Mouse (Mus musculus): Measurements from ENCODE around the gene Myt1l. TPM values are rescaled to one million over a fixed set of nuclear protein-coding genes. Genes with fewer than 3 reads are reported as not detected.

The Myt1l gene
- polyA plus RNA-seq, 1 experiment from 2014 or later = 2.8 TPM

DNA sequence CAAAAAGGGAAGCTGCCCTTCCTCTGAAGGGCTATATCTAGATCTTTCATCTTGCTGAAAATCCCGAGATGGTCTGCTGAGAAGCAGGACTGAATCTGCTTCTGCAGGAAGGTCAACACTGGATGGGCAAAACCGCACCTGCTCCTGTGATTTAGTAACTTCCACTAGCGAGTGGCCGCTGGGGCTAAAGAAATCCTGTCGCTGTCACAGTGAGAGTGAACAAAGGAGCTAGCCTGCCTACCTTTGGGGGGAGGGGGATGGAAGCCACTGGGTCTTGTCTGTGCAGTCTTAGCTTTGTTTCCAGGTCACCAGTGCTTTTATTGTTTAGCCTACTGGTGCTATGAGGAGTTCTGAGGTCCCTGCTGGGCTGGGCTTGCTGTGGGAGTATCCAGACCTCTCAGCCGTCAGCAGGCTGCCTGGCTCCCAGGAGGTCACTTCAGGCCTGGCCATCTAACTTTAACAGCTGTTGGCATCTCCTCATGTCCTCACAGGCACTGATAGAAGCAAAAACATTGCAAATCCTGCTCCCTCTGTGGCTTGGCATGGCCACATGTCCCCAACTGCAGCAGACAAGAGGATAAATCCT, 173.6 kb downstream of the Myt1l start:
- Histone ChIP-seq H3K4me1 (replicated peaks) (peaks cover 5% of the 10 kb centered on the region; the same call in 1 of the 2 replicates), H3K27ac (no peak overlapping the region), H3K36me3 (no peaks in the 10 kb centered on the region), H3K9ac (no peak overlapping the region), H3K4me3 (replicated peaks) (no peak overlapping the region), H3K9me3 (no peaks in the 10 kb centered on the region), H3K27me3 (replicated peaks) (no peaks in the 10 kb centered on the region), H3K4me2 (replicated peaks) (no peak overlapping the region)
- no peak for ATAC-seq
- 37% methylated on average over 6 of the region's 6 CpGs for WGBS

GRCm38 (mm10) chr12:29702626-29703025, 174.4 kb downstream of the Myt1l start:
- Histone ChIP-seq H3K4me3 (replicated peaks) (no peak overlapping the region), H3K27ac (no peak overlapping the region), H3K27me3 (replicated peaks) (no peaks in the 10 kb centered on the region), H3K9me3 (no peaks in the 10 kb centered on the region), H3K36me3 (no peaks in the 10 kb centered on the region), H3K4me1 (replicated peaks) (peaks cover 5% of the 10 kb centered on the region; the same call in 1 of the 2 replicates), H3K4me2 (replicated peaks) (no peak overlapping the region), H3K9ac (no peak overlapping the region)
- WGBS = 46% methylated on average over 4 of the region's 4 CpGs
- ATAC-seq = no peak

DNA sequence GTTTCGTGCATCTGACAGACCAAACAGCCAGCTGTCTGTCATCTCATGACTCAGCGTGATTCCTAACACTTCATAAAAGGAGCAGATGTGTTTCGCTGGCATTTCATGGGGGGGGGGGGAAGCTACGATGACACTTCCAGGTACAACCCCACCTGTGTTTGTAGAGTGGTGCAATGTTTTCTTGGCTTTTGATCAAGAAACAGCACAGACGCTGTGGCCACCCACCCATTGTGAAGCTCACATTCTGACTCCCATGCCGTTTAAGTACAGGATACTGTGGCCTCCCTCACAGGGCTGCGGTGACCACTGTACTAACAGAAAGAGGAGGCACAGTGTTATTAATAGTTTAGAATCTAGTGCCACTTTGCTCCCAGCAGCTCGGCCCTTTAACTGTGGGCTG, 175.4 kb downstream of the Myt1l start:
- no peak for ATAC-seq
- Histone ChIP-seq H3K4me3 (replicated peaks) (no peak overlapping the region), H3K27ac (no peak overlapping the region), H3K9me3 (no peaks in the 10 kb centered on the region), H3K27me3 (replicated peaks) (no peaks in the 10 kb centered on the region), H3K36me3 (no peaks in the 10 kb centered on the region), H3K4me1 (replicated peaks) (peaks cover 5% of the 10 kb centered on the region; the same call in 1 of the 2 replicates), H3K9ac (no peak overlapping the region), H3K4me2 (replicated peaks) (no peak overlapping the region)
- 71% methylated on average over 8 of the region's 8 CpGs for WGBS

DNA sequence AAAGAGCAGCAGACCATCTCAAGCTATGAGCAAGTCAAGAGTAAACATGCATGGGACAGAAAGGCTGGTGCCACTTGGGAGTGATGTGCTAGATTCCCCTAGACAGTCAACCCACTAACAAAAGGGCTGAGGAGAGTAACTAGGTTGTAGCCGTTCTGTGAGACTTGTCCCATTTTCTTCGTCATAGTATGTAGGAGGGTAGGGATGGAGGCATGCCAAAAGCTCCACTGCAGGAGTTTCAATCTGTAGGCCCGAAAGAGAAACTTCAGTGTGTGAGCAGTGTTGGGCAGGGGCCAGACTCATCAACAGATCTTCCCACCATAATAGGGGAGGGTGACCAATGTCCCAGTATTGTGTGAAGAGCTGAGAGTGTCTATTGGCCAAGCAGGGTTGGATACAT, 178.9 kb downstream of the Myt1l start:
- Histone ChIP-seq H3K4me1 (replicated peaks) (no peaks in the 10 kb centered on the region; the same call in 1 of the 2 replicates), H3K9ac (no peak overlapping the region), H3K27me3 (replicated peaks) (no peaks in the 10 kb centered on the region), H3K36me3 (no peaks in the 10 kb centered on the region), H3K9me3 (no peaks in the 10 kb centered on the region), H3K4me3 (replicated peaks) (no peak overlapping the region), H3K27ac (no peak overlapping the region), H3K4me2 (replicated peaks) (no peak overlapping the region)
- 80% methylated on average over 3 of the region's 3 CpGs for WGBS
- ATAC-seq = no peak

DNA sequence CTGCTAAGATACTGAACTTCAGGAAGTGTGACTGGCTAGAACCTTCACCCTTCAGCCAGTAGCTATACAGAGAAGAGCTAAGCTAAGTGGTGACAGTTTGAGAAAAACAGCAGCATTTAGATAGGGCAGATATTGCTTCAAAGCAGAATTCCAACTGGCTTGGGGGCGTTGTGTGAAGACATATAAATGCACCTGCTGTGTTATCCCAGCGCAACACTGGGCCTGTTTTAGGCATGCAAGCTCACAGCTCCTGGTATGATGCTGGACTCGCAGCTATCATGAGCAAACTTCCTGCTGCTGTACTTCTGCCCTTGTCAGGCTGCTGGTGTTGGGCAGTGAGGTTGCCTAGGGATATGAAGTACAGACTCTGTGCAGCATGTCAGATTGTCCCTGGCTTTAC, 180.0 kb downstream of the Myt1l start:
- WGBS = 74% methylated on average over 3 of the region's 3 CpGs

DNA sequence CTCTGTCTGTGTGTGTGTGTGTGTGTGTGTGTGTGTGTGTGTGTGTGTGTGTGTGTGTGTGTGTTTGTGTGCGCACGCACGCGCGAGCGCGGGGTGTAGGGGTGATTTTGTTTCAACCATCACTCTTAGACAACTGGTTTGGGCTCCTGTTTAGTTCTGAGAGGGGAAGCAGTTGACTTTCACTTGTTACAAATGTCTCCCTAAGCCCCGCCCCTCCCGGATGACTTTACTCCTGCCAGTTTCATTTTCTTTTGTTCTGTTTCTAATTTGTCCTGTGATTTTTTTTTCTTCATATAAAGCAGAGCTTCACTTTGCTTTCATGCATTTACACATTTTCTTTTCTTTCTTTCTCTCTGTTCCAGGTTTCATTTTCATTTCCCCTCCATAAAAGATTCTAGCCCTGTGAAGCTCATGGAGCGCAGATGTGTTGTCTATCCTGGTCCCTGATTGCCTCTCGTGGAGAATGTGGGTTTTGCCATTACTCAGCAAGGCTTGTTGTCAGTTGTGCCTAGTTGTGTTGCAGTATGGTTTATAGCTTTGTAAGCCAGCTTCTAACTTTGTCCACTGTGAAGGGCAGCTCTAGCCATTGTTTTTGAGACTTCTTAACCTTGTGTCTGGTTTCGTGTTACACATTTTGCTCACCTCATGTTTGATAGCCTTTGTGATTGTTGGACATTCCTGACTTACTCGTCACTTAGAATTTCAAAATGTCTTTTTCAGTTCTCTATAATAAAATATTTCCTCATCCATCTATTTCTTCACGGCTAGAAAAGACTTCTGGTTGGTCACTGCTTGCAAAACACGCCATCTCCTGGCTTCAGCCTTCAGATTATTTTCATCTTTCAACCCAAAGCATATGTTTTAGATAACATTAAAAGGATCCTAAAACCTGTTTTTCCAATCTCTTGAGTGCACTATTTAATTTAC, 184.9 kb downstream of the Myt1l start:
- no peaks in the 10 kb centered on the region for H3K9me3 ChIP-seq
- no peaks in the 10 kb centered on the region for H3K27me3 ChIP-seq (replicated peaks)
- no peak overlapping the region for H3K4me3 ChIP-seq (replicated peaks)
- ATAC-seq = no peak
- no peaks in the 10 kb centered on the region for H3K36me3 ChIP-seq
- WGBS = 83% methylated on average over 15 of the region's 15 CpGs
- H3K27ac ChIP-seq = no peak overlapping the region
- no peak overlapping the region for H3K9ac ChIP-seq
- H3K4me2 ChIP-seq (replicated peaks) = no peak overlapping the region
- H3K4me1 ChIP-seq (replicated peaks) = no peaks in the 10 kb centered on the region

More for the DNA sequence above, 180.0 kb downstream of the Myt1l start:
- Histone ChIP-seq H3K9me3 (no peaks in the 10 kb centered on the region), H3K27ac (no peak overlapping the region), H3K4me2 (replicated peaks) (no peak overlapping the region), H3K27me3 (replicated peaks) (no peaks in the 10 kb centered on the region), H3K9ac (no peak overlapping the region), H3K36me3 (no peaks in the 10 kb centered on the region), H3K4me1 (replicated peaks) (no peaks in the 10 kb centered on the region), H3K4me3 (replicated peaks) (no peak overlapping the region)
- no peak for ATAC-seq

DNA sequence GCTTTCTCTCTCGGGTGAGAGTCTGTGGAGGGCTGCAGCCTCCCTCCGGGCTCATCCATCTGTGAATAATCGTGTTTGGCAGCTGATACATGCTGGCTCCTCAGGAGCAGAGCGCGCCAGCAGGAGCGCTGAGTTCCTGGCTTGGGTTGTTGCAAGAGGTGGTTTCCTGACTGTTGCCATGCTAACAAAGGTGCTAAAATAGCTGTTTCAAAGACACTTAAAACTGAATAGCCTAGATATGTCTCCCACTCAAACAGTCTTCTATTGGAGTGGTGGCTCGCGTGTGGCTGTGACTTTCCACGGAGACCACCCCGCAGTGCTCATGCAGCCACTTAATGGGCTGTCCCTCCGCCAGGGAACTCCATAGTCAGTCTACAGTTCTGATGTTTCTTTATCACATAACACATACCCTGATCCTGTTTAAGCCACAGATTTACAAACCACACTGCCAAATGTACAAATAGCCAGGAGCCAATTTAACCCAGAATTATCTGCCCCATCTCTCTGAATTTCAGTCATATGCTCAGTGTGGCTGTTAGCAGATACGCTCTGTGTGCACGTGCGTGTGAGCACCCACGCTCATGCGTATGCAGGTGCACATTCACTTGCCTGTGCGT, 195.6 kb downstream of the Myt1l start:
- Histone ChIP-seq H3K9me3 (no peaks in the 10 kb centered on the region), H3K4me2 (replicated peaks) (no peak overlapping the region), H3K4me1 (replicated peaks) (no peaks in the 10 kb centered on the region), H3K9ac (no peak overlapping the region), H3K27ac (no peak overlapping the region), H3K36me3 (no peaks in the 10 kb centered on the region), H3K27me3 (replicated peaks) (no peaks in the 10 kb centered on the region), H3K4me3 (replicated peaks) (no peak overlapping the region)
- ATAC-seq = no peak
- WGBS = 88% methylated on average over 17 of the region's 17 CpGs

DNA sequence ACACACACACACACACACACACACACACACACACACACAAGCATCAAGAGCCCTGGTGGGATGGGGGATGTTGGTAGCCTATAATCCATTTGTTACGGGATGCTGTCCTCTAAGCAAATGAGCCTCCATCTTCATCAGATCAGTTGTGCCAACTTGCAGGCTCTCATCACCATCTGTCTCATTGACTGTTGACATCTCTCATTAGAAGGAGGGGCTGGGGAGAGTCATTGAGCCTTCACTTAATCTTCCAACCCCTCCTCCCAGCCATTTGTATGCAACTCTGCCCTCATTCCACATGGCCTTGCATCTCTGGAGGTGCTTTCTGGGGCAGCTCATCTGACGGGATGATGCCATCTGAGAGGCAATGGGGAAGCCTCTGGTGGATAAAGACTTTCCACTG, 200.1 kb downstream of the Myt1l start:
- 74% methylated on average over 2 of the region's 2 CpGs for WGBS
- no peak overlapping the region for H3K4me3 ChIP-seq (replicated peaks)
- H3K4me1 ChIP-seq (replicated peaks) = no peaks in the 10 kb centered on the region
- H3K4me2 ChIP-seq (replicated peaks) = no peak overlapping the region
- no peak overlapping the region for H3K9ac ChIP-seq
- no peaks in the 10 kb centered on the region for H3K36me3 ChIP-seq
- no peak overlapping the region for H3K27ac ChIP-seq
- H3K27me3 ChIP-seq (replicated peaks) = no peaks in the 10 kb centered on the region
- ATAC-seq = no peak
- H3K9me3 ChIP-seq = no peaks in the 10 kb centered on the region

GRCm38 (mm10) chr12:29740346-29741025, 212.3 kb downstream of the Myt1l start:
- ATAC-seq = no peak

GRCm38 (mm10) chr12:29741181-29741580, 213.0 kb downstream of the Myt1l start:
- Histone ChIP-seq H3K4me3 (replicated peaks) (no peak overlapping the region), H3K27me3 (replicated peaks) (no peaks in the 10 kb centered on the region), H3K4me2 (replicated peaks) (no peak overlapping the region), H3K27ac (no peak overlapping the region), H3K9ac (no peak overlapping the region), H3K9me3 (no peaks in the 10 kb centered on the region), H3K4me1 (replicated peaks) (no peaks in the 10 kb centered on the region), H3K36me3 (no peaks in the 10 kb centered on the region)
- ATAC-seq = no peak
- WGBS = 80% methylated on average over 6 of the region's 6 CpGs

More at GRCm38 (mm10) chr12:29740346-29741025, 212.3 kb downstream of the Myt1l start:
- H3K4me2 ChIP-seq (replicated peaks) = no peak overlapping the region
- no peak overlapping the region for H3K4me3 ChIP-seq (replicated peaks)
- 79% methylated on average over 8 of the region's 8 CpGs for WGBS
- H3K9me3 ChIP-seq = no peaks in the 10 kb centered on the region
- H3K27me3 ChIP-seq (replicated peaks) = no peaks in the 10 kb centered on the region
- no peak overlapping the region for H3K9ac ChIP-seq
- no peak overlapping the region for H3K27ac ChIP-seq
- no peaks in the 10 kb centered on the region for H3K36me3 ChIP-seq
- no peaks in the 10 kb centered on the region for H3K4me1 ChIP-seq (replicated peaks)

GRCm38 (mm10) chr12:29750604-29751128, 222.5 kb downstream of the Myt1l start:
- Histone ChIP-seq H3K36me3 (no peaks in the 10 kb centered on the region), H3K27ac (no peak overlapping the region), H3K4me1 (replicated peaks) (no peaks in the 10 kb centered on the region), H3K27me3 (replicated peaks) (no peaks in the 10 kb centered on the region), H3K4me2 (replicated peaks) (no peak overlapping the region), H3K9me3 (no peaks in the 10 kb centered on the region), H3K4me3 (replicated peaks) (no peak overlapping the region), H3K9ac (no peak overlapping the region)
- ATAC-seq = no peak
- WGBS = 81% methylated on average over 4 of the region's 4 CpGs

Measured in intestine, embryonic 15.5 days (tissue).